Mouse (Mus musculus): ENCODE data around the gene Cdc6.

GRCm38 (mm10) chr11:98968079-98968478 is 60.5 kb downstream of the Cdc6 start:
- TF ChIP-seq EP300 (IDR thresholded peaks at IDR 0.05; ENCODE audit: insufficient read depth, low read depth, low read length) (no peak), CTCF (IDR thresholded peaks at IDR 0.05) (no peak)

Measured in heart, adult 2 months (tissue).